Mouse (Mus musculus) ES-Bruce4 (cell line): Measurements from ENCODE around the gene Stk16.

ENCODE experiments used
- CTCF ChIP-seq: IDR thresholded peaks from one replicate; pipeline ENCODE4 v1.8.1; 2011; ENCODE audit warnings: low read depth, low read length
- EP300 ChIP-seq: IDR thresholded peaks from 2 replicates; pipeline ENCODE4 v1.6.1; 2011; ENCODE audit warnings: low read depth, low read length; ENCODE audit not compliant: insufficient read depth
- POLR2A ChIP-seq: IDR thresholded peaks from one replicate; pipeline ENCODE4 v1.8.1; 2011; ENCODE audit warnings: low read length; ENCODE audit not compliant: insufficient read depth

DNA sequence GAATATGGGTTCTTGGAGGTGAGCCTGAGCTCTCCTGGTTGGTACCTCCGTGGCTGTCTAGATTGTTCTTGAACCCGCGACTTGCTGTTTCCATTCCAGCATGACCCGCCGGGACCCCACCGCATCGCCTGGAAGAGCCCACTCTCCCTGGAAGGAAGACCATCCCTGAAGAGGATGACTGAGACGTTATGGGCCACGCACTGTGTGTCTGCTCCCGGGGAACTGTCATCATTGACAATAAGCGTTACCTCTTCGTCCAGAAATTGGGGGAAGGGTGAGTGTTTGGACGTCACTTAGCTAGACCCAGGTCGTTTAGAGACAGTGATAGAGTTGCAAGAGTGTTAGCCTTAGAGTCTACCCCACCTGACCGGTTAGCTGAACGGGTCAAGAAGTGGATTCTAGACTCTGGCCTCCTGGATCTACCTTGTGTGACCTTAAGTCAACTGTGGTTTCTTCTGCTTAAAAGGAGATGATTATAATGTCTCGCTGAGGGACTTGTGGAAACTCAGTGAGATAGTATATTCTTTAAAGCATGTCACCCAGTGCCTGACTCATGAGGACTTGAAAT lies 587 bp downstream of the Stk16 start:
- no peak for TF ChIP-seq CTCF
- TF ChIP-seq POLR2A, result no peak
- TF ChIP-seq EP300, result no peak
